Mouse (Mus musculus) left cerebral cortex, adult 8-10 months (tissue): ENCODE measurements around the gene Hspe1. TPM values are rescaled to one million over a fixed set of nuclear protein-coding genes. Genes with fewer than 3 reads are reported as not detected.
A peak's percentile ranks its signal among the peaks of the same experiment; 100 is the strongest.
"Not testable (repeated sequence)": the region's sequence is repeated elsewhere in the genome, so short reads cannot be mapped to it uniquely, and the experiment has no call there.

Experiments used
- DNase-seq, 2 experiments: peaks; one replicate each; pipeline ENCODE4 v3.0.0; 2022; ENCODE audit warnings: low spot score in 2 of 2
- total RNA-seq, 4 experiments: library from RNA; stranded (reverse); gene quantifications; 2 replicates each; pipeline ENCODE4 v1.2.4; 2022

Hspe1 gene
- total RNA-seq = 10 to 100 TPM; 81.3 to 92.6 (median 87.8) TPM

DNA sequence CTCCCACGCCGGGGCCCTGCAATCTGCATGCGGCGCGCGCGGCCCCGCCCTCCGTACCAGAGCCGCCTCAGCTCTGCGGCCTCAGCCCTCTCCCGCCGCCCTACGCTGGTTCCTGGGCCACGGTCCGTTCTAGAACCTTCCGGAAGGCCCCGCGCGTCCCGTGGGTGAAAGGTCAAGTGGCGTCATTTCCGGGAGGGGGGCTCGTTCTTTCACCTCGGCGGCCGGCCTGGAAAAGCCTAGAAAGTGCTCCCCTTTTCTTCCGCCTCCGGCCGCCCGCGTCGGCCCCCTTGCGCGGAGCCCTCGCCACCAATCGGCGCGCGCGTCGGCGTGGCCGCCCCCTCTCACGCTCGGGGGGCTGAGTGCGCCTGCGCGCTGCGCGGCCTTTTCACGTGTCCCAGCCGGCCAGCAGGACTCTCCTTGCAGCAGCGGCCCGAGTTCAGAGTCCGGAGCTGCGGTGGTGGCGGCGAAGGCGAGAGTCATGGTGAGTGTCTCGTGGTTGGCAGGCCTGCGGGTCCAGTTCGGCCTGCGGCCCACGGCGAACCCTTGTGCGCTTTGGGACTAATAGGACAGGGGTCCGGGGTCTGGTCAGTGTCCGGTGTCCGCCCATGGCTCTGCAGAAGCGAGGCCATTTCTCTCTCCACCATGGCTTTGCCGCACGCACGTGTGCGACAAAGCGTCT is at the start of gene Hspe1, which contains the start of gene Hspd1:
Gene Hspe1, plus strand, starts transcription at position 201 of the 679 bp plus-strand sequence.
Gene Hspd1, minus strand, starts transcription at position 312 of the 679 bp plus-strand sequence.
- DNase-seq = peak; percentile 96

DNA sequence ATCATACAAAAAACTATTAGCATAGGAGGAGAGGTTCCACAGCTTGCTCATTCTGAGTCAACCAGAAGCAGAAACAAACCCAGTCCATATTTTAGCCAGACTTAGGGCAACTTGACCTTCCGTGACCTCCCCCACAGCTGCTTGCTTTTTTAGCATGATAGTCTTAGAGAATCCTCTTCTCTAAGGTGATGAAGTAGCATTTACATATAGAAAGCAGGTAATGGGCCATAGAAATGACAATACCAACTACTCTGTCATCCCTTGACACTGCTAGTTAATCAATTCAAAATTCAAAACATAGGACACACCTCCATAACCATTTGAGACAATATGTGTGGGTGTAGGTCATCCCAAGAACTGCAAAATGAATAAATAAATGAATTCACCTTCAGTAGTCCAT is 48.0 kb upstream of the Hspe1 start:
- no peak for DNase-seq

DNA sequence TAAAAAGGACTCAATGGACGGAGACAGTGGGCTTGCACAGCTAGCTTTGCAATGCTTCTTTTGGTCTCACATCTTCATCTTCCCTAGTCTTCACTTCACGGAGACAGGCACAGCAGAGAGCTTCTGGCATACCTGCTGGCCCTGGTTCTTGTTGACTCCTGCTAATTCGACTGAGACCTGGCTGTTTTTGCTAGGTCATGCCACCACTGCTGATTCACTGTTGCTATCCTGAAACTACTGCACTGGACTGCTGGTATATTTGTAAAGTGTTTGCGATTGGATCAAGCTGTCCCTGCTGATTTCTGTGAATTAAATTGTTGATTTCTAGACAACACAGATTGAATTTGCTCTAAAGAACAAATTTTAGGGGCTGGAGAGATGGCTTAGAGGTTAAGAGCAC is 46.2 kb upstream of the Hspe1 start:
- DNase-seq = no peak

DNA sequence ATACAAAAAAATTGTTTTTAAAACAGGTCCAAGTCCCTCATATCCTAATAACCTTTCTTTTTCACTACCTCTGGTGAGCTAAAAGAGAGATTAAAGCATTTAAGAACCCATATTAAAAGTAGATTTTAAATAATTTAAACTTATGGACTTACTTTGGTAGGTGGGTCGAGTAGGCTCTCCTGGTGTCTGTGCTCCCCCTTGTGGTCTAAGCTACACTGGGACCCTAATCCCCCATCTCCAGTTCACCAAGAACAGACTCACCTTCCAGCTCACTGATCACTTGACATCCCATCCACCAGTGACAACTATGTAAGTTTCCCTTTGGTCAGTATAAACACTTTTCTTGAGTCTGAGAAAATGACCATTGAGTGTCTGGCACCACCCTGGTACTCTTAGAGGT is 45.7 kb upstream of the Hspe1 start:
- DNase-seq = no peak

DNA sequence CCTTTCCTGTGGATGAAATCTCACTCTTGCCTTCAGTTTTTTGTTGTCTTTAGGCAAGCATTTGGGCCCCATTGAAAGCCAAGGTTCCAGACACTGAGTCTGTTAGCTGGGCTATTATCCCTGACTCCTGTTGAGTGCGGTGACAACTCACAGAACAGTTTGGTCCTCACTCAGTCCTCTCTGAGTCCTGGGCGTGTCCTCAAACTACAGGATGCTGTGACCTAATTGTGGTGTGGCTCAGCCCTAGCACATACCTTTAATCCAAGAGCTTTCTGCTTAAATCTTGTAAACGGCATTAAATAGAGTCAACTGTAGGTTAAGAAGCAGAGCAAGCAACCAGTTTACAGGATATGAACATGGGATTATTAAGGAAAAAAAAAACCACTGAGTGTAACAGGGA is 44.8 kb upstream of the Hspe1 start:
- DNase-seq = no peak

DNA sequence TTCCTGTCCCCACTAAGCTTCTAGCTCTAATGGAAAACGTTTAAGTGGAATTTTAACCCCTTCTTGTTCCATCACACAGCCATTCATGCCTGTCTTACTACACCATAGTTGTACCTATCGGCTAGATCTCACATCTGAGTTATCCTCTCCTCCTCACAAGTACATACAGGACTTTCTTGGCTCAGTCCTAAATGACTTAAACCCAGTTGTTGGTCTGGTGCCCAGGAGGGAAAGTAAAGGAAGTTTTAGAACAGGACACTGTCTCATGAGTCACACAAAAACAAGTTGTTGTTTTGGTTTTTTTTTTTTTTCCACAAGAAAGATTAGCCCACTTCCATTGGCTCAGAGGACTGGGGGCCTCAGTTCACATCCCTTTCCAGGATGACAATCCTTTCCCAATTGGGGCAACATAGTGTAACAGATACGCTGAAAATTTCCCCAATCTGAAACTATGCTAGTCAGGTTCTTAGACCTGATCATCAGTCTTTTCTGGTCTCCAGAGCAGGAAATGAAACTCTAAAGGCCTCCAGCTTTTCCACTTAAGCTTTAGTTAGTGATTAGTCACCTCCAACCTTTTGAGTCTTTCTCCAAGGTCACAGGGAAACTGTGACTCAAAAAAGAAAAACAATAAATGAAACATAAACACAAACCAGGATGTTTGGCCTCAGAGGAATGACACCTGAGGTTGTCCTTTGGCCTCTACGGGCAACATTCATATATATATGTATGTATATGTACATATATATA is 38.9 kb upstream of the Hspe1 start:
- no peak for DNase-seq

DNA sequence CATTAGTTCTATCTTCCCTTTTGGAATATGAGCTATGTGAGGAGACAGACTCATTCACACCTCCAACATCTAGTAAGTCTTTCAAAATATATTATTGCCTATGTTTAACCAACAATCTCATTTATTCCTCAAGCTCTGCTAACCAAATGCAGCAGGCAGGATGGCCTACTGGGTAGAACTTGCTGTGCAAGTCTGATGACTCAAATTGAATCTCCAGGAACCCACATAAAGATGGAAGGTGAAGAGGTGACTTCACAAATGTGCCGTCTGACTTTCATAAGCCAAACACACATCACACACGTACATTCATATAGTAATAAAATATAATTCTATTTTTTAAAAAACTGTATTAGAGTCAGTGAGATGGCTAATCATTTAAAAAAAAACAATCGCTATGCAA is 36.3 kb upstream of the Hspe1 start:
- no peak for DNase-seq

DNA sequence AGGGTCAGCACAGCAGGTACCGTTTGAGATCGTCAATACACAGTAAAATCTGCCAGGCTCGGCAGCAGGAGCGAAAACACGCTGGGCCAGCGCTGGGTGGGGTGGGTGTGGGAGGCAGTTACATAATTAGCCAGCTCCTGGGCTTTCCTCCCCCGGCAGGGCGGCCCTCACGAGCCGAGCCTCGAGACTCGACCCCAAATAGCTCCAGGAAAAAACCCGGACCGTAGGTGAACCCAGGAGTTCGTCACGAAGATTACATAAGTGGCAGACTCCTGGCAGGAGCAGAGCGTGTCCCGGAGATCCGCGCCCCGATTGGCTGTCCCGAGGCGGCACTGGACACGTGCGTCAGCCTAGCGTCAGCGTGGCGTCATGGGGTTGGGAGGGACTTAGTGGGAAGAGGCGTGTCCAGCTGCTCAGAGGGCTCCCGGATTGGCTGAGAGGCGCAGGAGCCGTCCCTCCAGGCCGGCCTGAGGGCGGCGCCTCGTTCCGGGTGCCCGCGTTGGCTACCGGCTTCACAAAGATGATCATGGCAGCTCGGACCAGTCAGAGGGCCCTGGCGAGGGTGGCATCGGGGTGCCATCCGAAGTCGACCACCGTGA is 35.5 kb upstream of the Hspe1 start, which contains the start of gene Coq10b:
Gene Coq10b, plus strand, starts transcription at position 416 of the 599 bp plus-strand sequence.
- DNase-seq = peak; percentile 97 to 99

DNA sequence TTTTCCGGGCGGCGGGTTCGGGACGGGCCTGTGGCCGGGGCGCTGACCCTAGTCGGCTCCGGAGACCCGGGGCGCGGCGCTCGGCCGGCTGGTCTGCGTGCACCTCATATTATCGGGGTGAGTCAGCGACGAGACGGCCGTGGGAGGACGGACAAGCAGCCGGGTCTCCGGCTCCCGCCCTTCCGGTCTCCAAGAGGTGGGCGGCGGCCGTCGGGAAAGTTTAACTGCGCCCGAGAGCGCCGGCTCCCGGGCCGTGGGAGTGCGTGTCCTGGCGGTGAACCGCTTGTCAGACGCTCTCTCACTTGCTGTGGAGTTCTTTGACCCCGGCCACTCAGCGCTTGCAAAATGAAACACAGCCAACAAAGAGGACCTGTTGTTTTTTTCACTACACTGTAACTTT is 34.9 kb upstream of the Hspe1 start:
- DNase-seq = peak in 1 of 2 experiments; percentile 62

DNA sequence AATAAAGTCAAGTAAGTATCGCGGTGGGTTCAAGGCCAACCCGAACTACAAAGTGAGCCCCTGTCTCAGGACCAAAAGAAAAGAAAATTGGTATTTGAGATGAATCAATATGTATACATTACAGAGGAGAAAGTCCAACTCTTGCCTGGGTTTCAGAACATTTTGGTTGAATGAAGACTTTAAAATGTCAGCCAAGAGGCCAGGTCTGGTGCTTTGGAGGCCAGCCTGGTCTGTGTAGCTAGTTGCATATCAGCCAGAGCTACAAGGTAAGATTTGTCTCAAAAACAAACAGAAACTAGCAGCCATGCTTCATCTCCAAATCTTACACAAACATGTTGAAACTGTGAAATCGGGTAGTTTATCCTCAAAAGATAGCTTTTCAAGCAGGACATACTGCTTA is 34.3 kb upstream of the Hspe1 start:
- no peak for DNase-seq

DNA sequence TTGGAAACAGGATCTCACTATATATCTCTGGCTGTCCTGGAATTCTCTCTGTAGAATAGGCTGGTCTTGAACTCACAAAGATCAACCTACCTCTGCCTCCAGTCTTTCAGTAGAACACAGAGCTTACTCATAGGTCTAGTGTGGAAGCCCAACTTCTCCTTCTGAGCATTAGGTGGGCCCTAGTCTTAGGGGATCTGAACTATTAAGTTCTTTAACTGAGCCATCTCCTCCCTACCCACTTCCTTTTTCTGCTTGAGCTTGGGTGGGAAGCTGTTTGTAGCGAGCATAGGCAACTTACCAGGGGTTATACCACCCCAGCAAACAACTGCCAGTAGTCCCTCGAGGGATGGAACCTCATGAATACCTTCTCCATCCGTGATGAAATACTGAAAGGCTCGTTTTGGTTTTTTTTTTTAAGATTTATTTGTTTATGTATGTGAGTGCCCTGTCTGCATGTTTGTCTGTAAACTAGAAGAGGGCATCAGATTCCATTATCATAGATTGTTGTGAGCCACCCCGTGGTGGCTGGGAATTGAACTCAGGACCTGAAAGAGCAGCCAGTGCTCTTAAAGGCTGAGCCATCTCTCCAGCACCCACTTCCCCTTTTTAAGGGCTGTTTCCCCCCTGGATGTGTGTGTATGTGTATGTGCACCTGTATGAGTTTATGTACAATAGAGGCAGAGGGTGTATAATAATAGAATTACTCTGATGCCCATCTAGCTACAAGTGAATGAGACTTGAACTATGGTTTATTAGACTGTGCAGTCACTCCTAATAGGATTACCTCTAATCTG is 32.4 kb upstream of the Hspe1 start:
- DNase-seq = no peak

DNA sequence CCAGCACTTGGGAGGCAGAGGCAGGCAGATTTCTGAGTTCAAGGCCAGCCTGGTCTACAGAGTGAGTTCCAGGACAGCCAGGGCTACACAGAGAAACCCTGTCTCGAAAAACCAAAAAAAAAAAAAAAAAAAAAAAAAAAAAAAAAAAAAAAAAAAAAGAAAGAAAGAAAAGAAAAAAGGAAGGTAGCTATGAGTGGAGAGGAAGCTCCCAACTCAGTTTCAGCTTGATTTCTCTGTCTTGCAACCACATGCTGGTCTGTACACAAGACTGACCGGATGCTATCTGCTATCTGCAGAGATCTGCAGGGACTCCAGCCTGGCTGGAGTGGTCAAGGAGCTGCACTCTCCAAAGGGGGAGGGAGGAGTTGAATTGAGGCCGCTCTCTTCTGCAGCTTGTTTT is 29.5 kb upstream of the Hspe1 start:
- DNase-seq = not testable (repeated sequence)

DNA sequence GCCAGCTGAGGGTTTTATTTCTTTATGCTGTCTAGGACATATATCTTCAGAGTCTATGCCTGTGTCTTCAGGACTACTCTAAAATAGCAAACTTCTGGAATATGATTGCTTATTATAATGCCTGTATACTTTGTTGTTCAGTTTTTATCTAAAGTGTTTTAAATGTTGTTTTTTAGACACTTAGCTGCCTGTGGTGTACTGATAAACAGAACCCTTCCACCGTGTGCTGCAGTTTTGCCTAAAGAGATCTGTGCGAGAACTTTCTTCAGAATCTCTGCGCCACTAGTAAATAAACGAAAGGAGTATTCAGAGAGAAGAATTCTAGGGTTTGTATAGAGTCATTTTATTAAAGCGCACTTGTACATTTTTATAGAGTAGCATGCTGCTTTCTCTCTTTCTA is 26.8 kb upstream of the Hspe1 start:
- DNase-seq = no peak

DNA sequence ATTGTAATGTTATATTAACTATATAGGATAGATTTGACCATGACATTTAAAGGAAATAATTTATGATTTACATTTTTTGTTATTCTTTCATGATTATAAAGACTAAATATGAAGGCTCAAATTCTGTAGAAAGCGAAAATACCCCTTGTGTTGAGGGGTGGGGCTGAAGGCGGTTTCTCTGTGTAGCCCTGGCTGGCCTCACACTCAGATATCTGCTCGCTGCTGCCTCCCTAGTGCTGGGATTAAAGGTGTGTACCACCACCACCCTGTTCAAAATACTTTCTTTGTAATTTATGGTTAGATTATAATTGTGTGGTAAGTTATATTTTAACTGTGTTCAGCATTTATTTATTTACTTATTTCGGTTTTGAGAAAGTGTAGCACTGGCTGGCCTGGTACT is 26.2 kb upstream of the Hspe1 start:
- no peak for DNase-seq

DNA sequence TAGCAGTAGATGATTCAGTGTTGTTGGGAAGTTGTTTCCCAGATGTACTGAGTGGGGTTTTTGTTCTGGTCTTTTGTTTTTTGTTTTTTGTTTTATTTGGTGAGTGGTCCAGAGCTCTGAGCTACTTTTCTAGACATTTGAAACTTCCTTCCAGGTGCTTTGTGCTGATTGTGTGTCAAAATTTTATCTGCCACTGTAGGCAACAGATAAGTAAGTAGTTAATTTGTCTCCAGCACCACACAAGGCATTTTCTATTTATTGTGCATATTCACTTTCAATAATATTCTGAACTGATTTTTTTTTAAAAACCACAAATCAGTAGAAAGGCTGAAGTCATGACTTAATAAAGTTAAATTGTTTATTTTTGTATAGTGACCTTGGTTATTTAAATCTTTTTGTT is 15.6 kb upstream of the Hspe1 start:
- not testable (repeated sequence) for DNase-seq

DNA sequence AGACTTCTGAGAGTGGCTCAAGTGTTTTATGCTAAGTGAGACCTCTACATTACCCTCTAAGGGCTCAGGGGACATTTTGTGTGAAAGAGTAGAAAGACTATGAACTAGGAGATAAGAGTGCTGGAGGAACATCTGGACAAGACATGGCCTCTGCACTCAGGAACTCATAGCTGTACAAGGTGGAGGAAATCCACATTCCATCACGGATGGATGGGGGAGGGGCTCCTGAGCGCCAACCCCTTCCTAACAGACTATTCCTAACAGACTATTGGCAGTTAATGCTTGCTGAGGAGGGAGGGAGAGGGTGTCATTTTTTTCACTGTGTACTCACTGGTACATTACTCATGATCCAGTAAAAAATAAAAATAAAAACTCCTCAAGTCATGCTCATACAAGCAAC is 13.2 kb upstream of the Hspe1 start:
- no peak for DNase-seq

DNA sequence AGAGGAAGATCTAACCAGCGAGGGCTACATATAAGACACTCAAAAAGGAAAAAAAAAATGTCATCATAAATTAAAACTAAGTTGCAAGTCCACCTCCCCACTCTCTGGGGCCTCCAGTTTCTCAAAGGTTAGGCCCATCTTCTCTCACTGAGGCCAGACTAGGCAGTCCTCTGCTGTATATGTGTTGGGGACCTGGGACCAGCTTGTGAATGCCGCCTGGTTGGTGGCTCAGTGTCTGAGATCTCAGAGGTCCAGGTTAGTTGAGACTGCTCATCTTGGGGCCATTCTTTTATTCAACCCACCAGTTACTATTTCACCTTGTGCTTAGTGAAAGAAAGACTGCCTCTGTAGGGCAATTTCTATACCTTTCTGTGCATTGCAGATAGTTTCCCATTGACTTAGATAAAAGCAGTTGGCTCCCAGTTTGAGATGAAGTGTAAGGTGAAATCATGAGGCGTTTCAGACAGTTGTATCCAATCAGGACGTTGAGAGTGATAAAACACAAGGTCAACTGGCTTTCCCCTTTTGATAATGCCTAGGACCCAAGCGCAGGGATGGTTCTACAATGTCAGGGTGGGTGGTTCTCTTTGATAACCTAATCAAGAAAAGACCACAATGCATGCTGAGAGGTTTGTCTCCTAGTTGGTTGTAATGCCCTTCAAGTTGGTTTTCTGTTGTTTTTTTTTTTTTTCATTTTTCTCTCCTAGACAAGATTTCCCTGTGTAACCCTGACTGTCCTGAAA is 12.1 kb upstream of the Hspe1 start:
- DNase-seq = no peak

DNA sequence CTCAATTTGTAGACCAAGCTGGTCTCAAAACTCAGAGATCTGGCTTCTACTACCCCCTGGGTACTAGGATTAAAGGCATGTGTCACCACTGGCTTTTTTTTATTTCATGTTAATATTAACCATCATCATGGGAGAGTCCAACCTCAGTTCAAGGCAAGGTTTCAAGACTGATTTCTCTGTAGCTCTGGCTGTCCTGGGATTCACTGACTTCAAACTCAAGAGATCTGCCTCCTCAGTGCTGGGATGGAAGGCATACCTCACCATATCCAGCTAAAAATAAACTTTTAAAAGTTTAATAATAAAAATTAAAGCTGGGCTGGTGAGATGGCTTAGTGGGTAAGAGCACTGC is 11.6 kb upstream of the Hspe1 start:
- no peak for DNase-seq

DNA sequence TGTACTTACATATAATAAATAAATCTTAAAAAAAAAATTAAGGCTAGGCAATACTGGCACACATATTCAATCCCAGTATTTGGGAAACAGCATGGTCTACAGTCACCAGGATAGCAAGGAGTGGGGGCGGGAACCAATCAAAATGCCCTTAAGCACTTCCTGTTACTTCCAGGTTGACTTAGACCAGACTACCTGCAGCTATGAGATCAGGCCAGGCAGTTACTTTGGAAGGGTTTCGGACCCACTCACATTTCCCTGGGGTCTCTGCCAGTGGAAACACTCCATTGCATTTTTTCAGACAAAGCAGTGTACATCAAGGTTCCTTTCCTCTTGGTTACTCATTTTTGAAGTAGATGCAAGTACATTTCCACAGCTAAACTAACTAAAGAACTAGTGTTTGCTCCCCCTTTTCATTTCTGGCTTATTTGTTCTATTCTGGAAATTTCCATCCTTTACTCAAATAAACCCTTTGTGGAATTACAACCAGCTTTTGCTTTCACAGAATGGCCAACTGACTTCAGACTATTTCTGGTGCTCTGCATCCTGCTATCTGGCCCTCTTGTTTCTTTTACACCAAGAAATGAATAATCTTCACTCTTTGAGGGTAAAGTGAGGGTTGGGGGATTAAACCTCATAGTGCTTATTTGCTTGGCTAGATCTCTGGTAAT is 10.9 kb upstream of the Hspe1 start:
- DNase-seq = no peak

DNA sequence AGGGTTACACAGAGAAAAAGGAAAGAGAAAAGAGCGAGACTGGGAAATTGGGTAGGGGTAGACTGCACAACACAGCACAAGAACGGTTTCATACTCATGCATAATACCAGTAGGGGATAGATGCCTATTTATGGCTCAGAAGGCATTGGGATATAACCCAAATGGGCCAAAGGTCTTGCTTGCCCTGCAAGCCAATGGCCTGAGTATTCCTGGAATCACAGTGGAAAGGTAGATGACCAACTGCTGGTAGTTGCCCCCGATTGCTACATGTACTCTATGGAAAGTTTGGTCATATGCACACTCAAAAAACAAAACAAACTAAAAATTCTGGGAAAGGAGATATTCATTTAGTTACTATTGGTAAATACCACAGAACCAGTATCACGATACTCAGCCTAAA is 8.3 kb upstream of the Hspe1 start:
- DNase-seq = no peak

DNA sequence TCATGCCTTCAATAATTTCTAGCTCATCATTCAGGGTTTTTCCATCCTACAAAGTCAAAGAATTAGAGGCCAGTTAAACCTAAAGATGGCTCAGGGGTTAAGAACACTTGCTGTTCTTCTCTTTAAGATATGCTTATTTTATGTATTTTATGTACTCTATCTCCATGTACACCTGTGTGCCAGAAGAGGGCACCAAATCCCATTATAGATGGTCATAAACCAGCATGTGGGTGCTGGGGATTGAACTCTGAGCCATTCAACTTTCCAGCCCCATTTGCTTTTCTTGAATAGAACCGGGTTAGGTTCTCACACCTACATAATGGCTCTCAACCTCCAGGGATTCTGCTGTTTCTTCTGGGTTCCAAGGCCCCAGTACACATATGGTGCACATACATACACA is 5.8 kb upstream of the Hspe1 start:
- DNase-seq = no peak
